Mouse (Mus musculus): Measurements from ENCODE around the gene Ap1g1. TPM values are rescaled to one million over a fixed set of nuclear protein-coding genes. Genes with fewer than 3 reads are reported as not detected.
A peak's percentile ranks its signal among the peaks of the same experiment; 100 is the strongest.

Gene Ap1g1
- polyA plus RNA-seq (2015; fragmentation: Nextera tagmentation; extraction: Ambion mirVana): 26.5 and 26.6 TPM in 2 replicates

DNA sequence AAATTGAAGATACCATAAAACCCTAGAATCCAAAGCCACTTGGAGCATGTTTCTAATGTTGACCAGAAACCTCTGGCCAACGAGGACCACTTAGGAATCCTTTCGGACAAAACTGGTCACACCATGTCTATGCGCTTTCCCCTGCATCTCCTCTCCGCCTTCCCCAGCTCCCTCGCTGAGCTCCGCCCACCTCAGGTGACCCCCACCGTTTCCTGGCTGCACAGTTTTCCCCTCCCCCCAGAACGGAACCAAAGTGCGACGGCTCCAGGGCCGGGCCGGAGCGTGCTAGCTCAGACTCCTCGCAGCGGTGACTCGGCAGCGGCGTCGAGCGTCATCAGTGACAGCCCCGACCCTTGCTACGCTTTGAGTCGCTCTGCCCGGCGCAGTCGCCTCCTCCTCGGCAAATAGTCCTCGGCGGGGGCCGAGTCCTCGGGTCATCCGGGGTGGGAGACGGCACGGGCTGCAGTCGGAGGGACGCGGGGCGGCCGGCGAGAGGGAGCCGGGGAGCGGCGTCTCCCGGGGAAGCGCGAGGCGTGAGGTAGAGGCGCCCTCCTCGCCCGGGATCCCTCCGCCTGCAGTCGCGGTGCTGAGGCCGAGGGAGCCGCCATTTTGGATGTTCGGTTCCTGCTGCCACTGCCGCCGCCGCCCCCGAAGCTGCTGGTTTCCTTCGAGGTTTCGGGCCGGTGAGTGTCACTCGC, at the start of gene Ap1g1:
Ap1g1 (plus strand) TSS at position 275 of the 698 bp plus-strand sequence.
- under 1% methylated on average over 63 of the region's 64 CpGs for WGBS
- H3K9me3 ChIP-seq: no peaks in the 10 kb centered on the region
- peaks cover 32% of the 10 kb centered on the region for H3K27me3 ChIP-seq (replicated peaks)

DNA sequence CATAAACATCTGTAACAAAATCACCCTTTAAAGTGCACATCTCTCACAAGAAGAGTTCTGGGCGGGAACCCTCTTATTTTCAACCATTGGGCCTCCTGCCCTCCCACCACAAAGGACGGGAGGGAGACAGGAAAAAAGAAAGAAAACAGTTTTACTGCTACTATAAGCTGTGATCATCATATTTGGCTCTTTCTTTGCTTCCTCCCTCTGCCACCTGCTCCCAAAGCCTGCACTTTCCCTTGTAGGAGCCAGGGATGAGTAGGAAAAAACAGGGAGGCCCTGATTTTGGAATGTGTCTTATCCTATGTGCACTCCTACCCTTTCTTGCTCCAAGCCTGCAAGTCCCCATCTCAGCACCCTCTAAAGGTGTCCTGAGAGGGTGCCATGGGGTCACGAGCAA, 47.3 kb upstream of the Ap1g1 start:
- no peak overlapping the region for H3K4me2 ChIP-seq
- no peak overlapping the region for H3K27ac ChIP-seq (replicated peaks)
- H3K36me3 ChIP-seq: peaks cover 85% of the 10 kb centered on the region
- H3K4me1 ChIP-seq: peaks cover 8% of the 10 kb centered on the region
- ATAC-seq (ENCODE audit: extremely low read depth, insufficient number of reproducible peaks, low FRiP score, low TSS enrichment): no peak
- WGBS: 76% methylated on average over 3 of the region's 3 CpGs
- H3K9ac ChIP-seq: no peak overlapping the region
- H3K9me3 ChIP-seq: no peaks in the 10 kb centered on the region
- H3K27me3 ChIP-seq (replicated peaks): no peaks in the 10 kb centered on the region
- no peak overlapping the region for H3K4me3 ChIP-seq

More for the DNA sequence above, at the start of gene Ap1g1:
- H3K4me3 ChIP-seq: peak within 1 kb of the TSS; percentile 95
- peaks cover 29% of the 10 kb centered on the region for H3K4me1 ChIP-seq
- H3K27ac ChIP-seq (replicated peaks): peak within 1 kb of the TSS; percentile 97
- H3K4me2 ChIP-seq: peak within 1 kb of the TSS; percentile 89
- peak within 1 kb of the TSS; percentile 95 for H3K9ac ChIP-seq
- H3K36me3 ChIP-seq: no peaks in the 10 kb centered on the region
- ATAC-seq (ENCODE audit: extremely low read depth, insufficient number of reproducible peaks, low FRiP score, low TSS enrichment): peak; percentile 94

DNA sequence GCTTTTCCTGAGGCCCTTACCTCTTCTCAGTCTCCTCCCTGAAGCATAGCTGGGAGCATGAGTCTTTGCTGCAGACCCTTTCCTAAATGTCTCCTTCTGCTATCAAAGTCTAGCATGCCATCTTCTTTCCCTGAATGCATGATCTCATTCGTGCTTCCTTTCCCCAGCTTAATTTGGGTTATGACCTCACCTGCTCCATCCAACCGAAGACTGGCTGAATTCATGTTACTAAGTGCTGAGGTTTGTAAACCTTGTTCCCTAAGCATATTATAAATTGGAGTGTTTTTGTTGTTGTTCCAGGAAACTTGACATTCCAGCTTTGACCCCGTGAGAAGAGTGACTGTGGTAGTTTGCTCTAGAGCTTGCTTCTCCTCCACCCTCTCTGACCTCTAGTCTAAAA, 44.3 kb upstream of the Ap1g1 start:
- WGBS: 50% methylated on average over 3 of the region's 3 CpGs
- Histone ChIP-seq H3K4me1 (peaks cover 18% of the 10 kb centered on the region), H3K36me3 (peaks cover 59% of the 10 kb centered on the region), H3K4me2 (no peak overlapping the region), H3K27ac (replicated peaks) (no peak overlapping the region), H3K9ac (no peak overlapping the region), H3K4me3 (no peak overlapping the region), H3K9me3 (no peaks in the 10 kb centered on the region), H3K27me3 (replicated peaks) (no peaks in the 10 kb centered on the region)
- no peak for ATAC-seq (ENCODE audit: extremely low read depth, insufficient number of reproducible peaks, low FRiP score, low TSS enrichment)

- peak overlapping the region; percentile 98 for H3K4me2 ChIP-seq
- ATAC-seq (ENCODE audit: extremely low read depth, insufficient number of reproducible peaks, low FRiP score, low TSS enrichment): no peak
- peaks cover 18% of the 10 kb centered on the region for H3K4me1 ChIP-seq
- H3K27ac ChIP-seq (replicated peaks): peak overlapping the region; percentile 85
- H3K36me3 ChIP-seq: peaks cover 31% of the 10 kb centered on the region
- H3K9ac ChIP-seq: peak overlapping the region; percentile 99
- 8% methylated on average over 8 of the region's 8 CpGs for WGBS
- no peaks in the 10 kb centered on the region for H3K9me3 ChIP-seq
- peak overlapping the region; percentile 100 for H3K4me3 ChIP-seq
- H3K27me3 ChIP-seq (replicated peaks): no peaks in the 10 kb centered on the region
Observed at GRCm38 (mm10) chr8:109736819-109737218, 41.5 kb upstream of the Ap1g1 start.

- H3K27me3 ChIP-seq (replicated peaks): no peaks in the 10 kb centered on the region
Observed at GRCm38 (mm10) chr8:109737237-109738048, 40.9 kb upstream of the Ap1g1 start, which contains the start of gene Atxn1l. TSS of gene Atxn1l (minus strand) at chr8:109737739.

GRCm38 (mm10) chr8:109738049-109738380, 40.3 kb upstream of the Ap1g1 start:
- peak overlapping the region; percentile 99 for H3K9ac ChIP-seq
- H3K36me3 ChIP-seq: peaks cover 19% of the 10 kb centered on the region
- H3K9me3 ChIP-seq: no peaks in the 10 kb centered on the region
- peak overlapping the region; percentile 100 for H3K4me3 ChIP-seq
- H3K27me3 ChIP-seq (replicated peaks): no peaks in the 10 kb centered on the region
- WGBS: 88% methylated on average over 1 of the region's 1 CpGs
- no peak for ATAC-seq (ENCODE audit: extremely low read depth, insufficient number of reproducible peaks, low FRiP score, low TSS enrichment)
- H3K4me1 ChIP-seq: peaks cover 18% of the 10 kb centered on the region
- peak overlapping the region; percentile 58; the same call in 1 of the 2 replicates for H3K27ac ChIP-seq (replicated peaks)
- peak overlapping the region; percentile 98 for H3K4me2 ChIP-seq

More at GRCm38 (mm10) chr8:109737237-109738048, 40.9 kb upstream of the Ap1g1 start, which contains the start of gene Atxn1l:
- Histone ChIP-seq H3K36me3 (peaks cover 25% of the 10 kb centered on the region), H3K9ac (peak within 1 kb of the TSS; percentile 99), H3K4me1 (peaks cover 18% of the 10 kb centered on the region), H3K4me3 (peak within 1 kb of the TSS; percentile 100), H3K4me2 (peak within 1 kb of the TSS; percentile 98), H3K27ac (replicated peaks) (peak within 1 kb of the TSS; percentile 85), H3K9me3 (no peaks in the 10 kb centered on the region)
- ATAC-seq (ENCODE audit: extremely low read depth, insufficient number of reproducible peaks, low FRiP score, low TSS enrichment): peak; percentile 90
- under 1% methylated on average over 49 of the region's 59 CpGs for WGBS

GRCm38 (mm10) chr8:109747468-109748199, 30.7 kb upstream of the Ap1g1 start:
- no peak overlapping the region for H3K27ac ChIP-seq (replicated peaks)
- no peaks in the 10 kb centered on the region for H3K4me1 ChIP-seq
- H3K4me2 ChIP-seq: no peak overlapping the region
- WGBS: 84% methylated on average over 11 of the region's 12 CpGs
- H3K27me3 ChIP-seq (replicated peaks): no peaks in the 10 kb centered on the region
- no peak overlapping the region for H3K4me3 ChIP-seq
- no peaks in the 10 kb centered on the region for H3K9me3 ChIP-seq
- no peak for ATAC-seq (ENCODE audit: extremely low read depth, insufficient number of reproducible peaks, low FRiP score, low TSS enrichment)
- H3K36me3 ChIP-seq: no peaks in the 10 kb centered on the region
- H3K9ac ChIP-seq: no peak overlapping the region

- WGBS: 51% methylated on average over 5 of the region's 5 CpGs
- H3K4me3 ChIP-seq: no peak overlapping the region
Observed at GRCm38 (mm10) chr8:109750274-109750673, 28.1 kb upstream of the Ap1g1 start.

GRCm38 (mm10) chr8:109750699-109751098, 27.7 kb upstream of the Ap1g1 start:
- Histone ChIP-seq H3K27ac (replicated peaks) (no peak overlapping the region), H3K36me3 (no peaks in the 10 kb centered on the region), H3K27me3 (replicated peaks) (no peaks in the 10 kb centered on the region), H3K4me1 (no peaks in the 10 kb centered on the region), H3K4me2 (no peak overlapping the region), H3K9me3 (no peaks in the 10 kb centered on the region), H3K4me3 (no peak overlapping the region), H3K9ac (no peak overlapping the region)
- ATAC-seq (ENCODE audit: extremely low read depth, insufficient number of reproducible peaks, low FRiP score, low TSS enrichment): no peak
- WGBS: 69% methylated on average over 12 of the region's 12 CpGs

More at GRCm38 (mm10) chr8:109750274-109750673, 28.1 kb upstream of the Ap1g1 start:
- Histone ChIP-seq H3K27ac (replicated peaks) (no peak overlapping the region), H3K4me2 (no peak overlapping the region), H3K36me3 (no peaks in the 10 kb centered on the region), H3K4me1 (no peaks in the 10 kb centered on the region), H3K9ac (no peak overlapping the region), H3K9me3 (no peaks in the 10 kb centered on the region), H3K27me3 (replicated peaks) (no peaks in the 10 kb centered on the region)
- ATAC-seq (ENCODE audit: extremely low read depth, insufficient number of reproducible peaks, low FRiP score, low TSS enrichment): no peak

DNA sequence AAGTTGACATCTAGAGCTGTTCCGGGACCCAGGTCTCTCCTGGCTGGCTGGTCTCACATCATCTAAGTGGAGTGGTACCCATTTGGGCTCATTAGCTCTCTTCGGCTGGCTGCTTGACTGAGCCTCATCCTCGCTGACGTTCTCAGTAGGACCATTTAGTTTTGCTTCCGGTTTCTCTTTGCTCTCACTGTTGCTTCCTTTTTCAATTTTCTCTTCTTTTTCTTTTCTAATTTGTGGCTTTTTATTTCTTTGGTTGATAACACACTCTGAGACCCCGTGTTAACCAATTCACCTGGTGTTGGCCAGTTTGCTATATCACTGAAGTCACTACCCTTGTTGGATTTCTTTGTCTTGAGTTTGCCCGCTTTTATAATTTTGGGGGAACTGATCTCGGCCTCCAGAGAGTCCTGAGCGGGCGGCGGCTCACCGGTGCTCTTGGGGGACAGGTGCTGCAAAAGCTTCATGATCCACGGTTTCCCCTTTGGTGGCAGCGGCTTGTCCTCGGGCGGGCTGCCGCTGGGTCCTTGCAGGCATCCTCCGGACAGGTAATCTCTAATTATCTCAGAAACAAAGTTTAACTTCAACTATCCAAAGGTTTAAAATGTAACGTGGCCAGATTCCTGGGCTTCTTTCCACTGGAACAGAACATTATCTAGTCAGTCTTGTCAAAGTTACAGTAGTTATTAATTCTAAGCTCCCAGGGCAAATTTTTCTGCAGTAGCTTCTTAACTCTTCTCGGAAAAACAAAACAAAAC, 26.4 kb upstream of the Ap1g1 start:
- Histone ChIP-seq H3K27ac (replicated peaks) (no peak overlapping the region), H3K4me2 (no peak overlapping the region), H3K9me3 (no peaks in the 10 kb centered on the region), H3K4me3 (no peak overlapping the region), H3K4me1 (no peaks in the 10 kb centered on the region), H3K36me3 (no peaks in the 10 kb centered on the region), H3K9ac (no peak overlapping the region), H3K27me3 (replicated peaks) (no peaks in the 10 kb centered on the region)
- no peak for ATAC-seq (ENCODE audit: extremely low read depth, insufficient number of reproducible peaks, low FRiP score, low TSS enrichment)
- 80% methylated on average over 20 of the region's 20 CpGs for WGBS
